Mouse (Mus musculus): ENCODE measurements at regions not wholly inside any gene's neighbourhood (a gene's known extent, or its start where the extent isn't known, plus 50 kb on each side); places are given as distances from the start of the nearest gene placed in this dataset.

DNA sequence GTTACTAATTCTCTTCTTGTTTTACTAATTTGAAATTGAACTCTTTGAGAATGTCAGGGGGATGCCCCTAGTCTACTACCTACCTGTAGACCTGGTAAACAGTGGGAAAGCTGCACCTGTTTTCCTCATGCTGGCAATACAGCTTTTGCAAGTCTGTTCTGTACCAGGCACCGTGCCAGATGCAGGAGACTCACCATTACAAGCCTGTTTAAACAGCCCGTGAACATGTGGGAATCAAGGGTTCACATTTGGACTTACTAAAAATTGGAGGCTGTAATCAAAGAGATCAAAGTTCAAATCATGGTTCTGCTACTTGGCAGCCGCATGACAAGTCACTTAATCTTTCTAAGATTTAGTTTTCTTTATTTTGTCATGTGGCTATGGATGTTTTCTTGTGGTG lies 56.8 kb upstream of the Rai2 start:
- WGBS = 65% methylated on average over 3 of the region's 3 CpGs
- Histone ChIP-seq H3K27ac (no peak overlapping the region), H3K36me3 (ENCODE audit: insufficient read depth, low read length) (no peaks in the 10 kb centered on the region), H3K27me3 (ENCODE audit: insufficient read depth, low read length) (no peaks in the 10 kb centered on the region), H3K9me3 (replicated peaks; ENCODE audit: low read length) (no peaks in the 10 kb centered on the region), H3K9ac (ENCODE audit: low read depth, low read length) (no peak overlapping the region), H3K4me1 (replicated peaks; ENCODE audit: insufficient read depth, low read length) (no peaks in the 10 kb centered on the region), H3K4me3 (replicated peaks; ENCODE audit: low read depth, low read length) (no peak overlapping the region), H3K4me2 (ENCODE audit: low read length) (no peak overlapping the region)
- ATAC-seq (replicated peaks; ENCODE audit: low FRiP score, low read depth) (no peak), DNase-seq (ENCODE audit: low spot score) (no peak)
- no peak for TF ChIP-seq CTCF (IDR thresholded peaks at IDR 0.05; ENCODE audit: low read depth)

DNA sequence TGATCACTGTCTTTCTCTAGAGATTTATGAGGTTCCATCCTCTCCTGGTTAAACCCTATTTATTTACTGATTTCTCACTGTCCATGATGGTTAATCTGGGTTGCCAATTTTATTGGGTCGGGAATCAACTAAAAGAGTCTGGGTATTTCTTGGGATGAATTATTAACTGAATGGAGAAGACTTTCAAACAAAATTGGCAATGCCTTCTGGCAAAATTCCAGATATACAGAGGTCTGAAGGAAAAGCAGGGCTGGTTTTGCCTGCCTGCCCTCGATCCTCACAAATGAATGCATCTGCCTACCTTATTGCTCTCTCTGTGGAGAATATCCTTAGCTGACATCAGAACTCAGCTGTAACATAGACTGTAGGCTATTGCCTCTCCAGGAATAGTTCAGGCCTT lies 54.9 kb upstream of the Rai2 start:
- H3K9me3 ChIP-seq (replicated peaks; ENCODE audit: low read length) = no peaks in the 10 kb centered on the region
- no peak for ATAC-seq (replicated peaks; ENCODE audit: low FRiP score, low read depth)
- no peak overlapping the region for H3K4me2 ChIP-seq (ENCODE audit: low read length)
- 76% methylated on average over 2 of the region's 2 CpGs for WGBS
- no peak for TF ChIP-seq CTCF (IDR thresholded peaks at IDR 0.05; ENCODE audit: low read depth)
- H3K27ac ChIP-seq = no peak overlapping the region
- H3K27me3 ChIP-seq (ENCODE audit: insufficient read depth, low read length) = no peaks in the 10 kb centered on the region
- H3K4me1 ChIP-seq (replicated peaks; ENCODE audit: insufficient read depth, low read length) = no peaks in the 10 kb centered on the region
- H3K36me3 ChIP-seq (ENCODE audit: insufficient read depth, low read length) = no peaks in the 10 kb centered on the region
- no peak for DNase-seq (ENCODE audit: low spot score)
- no peak overlapping the region for H3K9ac ChIP-seq (ENCODE audit: low read depth, low read length)
- H3K4me3 ChIP-seq (replicated peaks; ENCODE audit: low read depth, low read length) = no peak overlapping the region
